ENCODE assay signal across 8 mouse cellular contexts in the genomic region with DNA sequence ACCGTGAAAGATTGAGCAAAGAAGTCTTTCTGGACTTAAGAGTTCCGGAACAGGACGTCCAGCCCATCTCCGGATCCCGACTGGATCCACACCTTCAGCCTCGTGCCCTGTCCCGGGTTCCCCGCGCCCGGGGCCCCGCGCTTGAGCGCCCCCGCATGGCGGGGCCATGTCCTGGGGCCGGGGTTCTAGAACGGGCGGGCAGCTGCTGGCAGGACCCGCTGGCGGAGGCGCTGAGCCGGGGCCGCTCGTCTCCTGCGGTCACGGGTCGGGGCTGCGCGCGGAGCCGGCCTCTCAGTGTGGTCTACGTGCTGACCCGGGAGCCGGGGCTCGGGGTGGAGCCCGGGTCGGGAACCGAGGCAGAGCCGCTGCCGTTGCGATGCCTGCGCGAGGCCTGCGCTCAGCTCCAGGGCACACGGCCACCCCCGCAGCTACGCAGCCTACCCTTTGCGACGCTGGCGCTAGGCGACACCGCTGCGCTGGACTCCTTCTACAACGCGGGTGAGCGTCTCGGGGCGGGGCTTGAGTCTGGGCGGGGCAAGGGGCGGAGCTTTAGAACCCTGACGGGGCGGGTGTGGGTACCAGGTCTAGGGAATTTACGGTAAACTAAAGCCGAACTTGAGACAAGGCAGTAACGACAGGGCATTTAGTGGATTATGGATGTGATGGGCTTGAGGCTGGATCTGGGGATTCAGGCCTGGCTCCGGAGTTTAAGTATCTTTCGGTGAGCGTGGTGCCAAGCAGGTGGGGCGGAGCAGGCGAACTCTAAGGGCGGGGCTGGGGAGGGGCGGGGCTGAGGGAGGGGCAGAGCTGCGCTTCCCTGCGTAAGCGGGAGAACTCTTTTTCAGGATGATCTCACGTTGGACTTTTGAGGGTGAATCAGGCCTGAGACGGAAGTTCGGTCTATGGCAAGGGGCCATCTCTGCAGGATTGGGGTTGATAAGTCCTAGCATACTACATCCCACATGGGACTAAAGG. TPM values are rescaled to one million over a fixed set of nuclear protein-coding genes. Genes with fewer than 3 reads are reported as not detected.
DNase-seq lines count a peak whose midpoint lies in the region; ATAC-seq and TF ChIP-seq lines count a peak whose summit lies in the region.

No protein-coding gene starts in this region.

- peak; percentile 59; the same call in 1 of the 2 replicates for TF ChIP-seq POLR2A in cerebellum, adult 2 months (IDR thresholded peaks at IDR 0.05; ENCODE audit: borderline replicate concordance, insufficient read depth, low read length)

- no peaks in the 10 kb centered on the region; the same call in 1 of the 2 replicates for H3K4me1 ChIP-seq in cerebellum, adult 2 months (ENCODE audit: control insufficient read depth, insufficient read depth, low read length)
- H3K4me1 ChIP-seq in forebrain, postnatal 0 days (ENCODE audit: insufficient read depth), result no peaks in the 10 kb centered on the region
- H3K4me1 ChIP-seq in lung, embryonic 14.5 days (ENCODE audit: insufficient read depth), result peaks cover 4% of the 10 kb centered on the region; the same call in 1 of the 2 replicates

- DNase-seq in MEL-GATA-1-ER (ENCODE audit: extremely low read depth, low read depth), result peak; percentile 89
- peak; percentile 80 to 87 for DNase-seq in cerebellum, adult 2 months
- peak; percentile 85 for DNase-seq in forebrain, postnatal 0 days
- DNase-seq in heart, postnatal 4 days, result peak; percentile 93
- DNase-seq in layer of hippocampus, adult 8-10 months (ENCODE audit: low spot score in 2 of 2), result peak; percentile 75 to 81
- DNase-seq in lung, embryonic 14.5 days, result peak; percentile 94
- peak; percentile 88 for DNase-seq in testis, postnatal 14 days (ENCODE audit: low spot score)

- H3K27me3 ChIP-seq in cerebellum, adult 2 months (ENCODE audit: control insufficient read depth, insufficient read depth, low read length), result no peaks in the 10 kb centered on the region
- H3K27me3 ChIP-seq in forebrain, postnatal 0 days (ENCODE audit: insufficient read depth, low read length), result peaks cover 28% of the 10 kb centered on the region
- peaks cover 15% of the 10 kb centered on the region for H3K27me3 ChIP-seq in lung, embryonic 14.5 days (ENCODE audit: insufficient read depth, low read length)

- H3K9me3 ChIP-seq in forebrain, postnatal 0 days (ENCODE audit: low read length), result no peaks in the 10 kb centered on the region
- H3K9me3 ChIP-seq in lung, embryonic 14.5 days (ENCODE audit: low read depth, low read length), result no peaks in the 10 kb centered on the region; the same call in 1 of the 2 replicates

- peak overlapping the region; percentile 77 for H3K4me2 ChIP-seq in forebrain, postnatal 0 days (ENCODE audit: low read depth)
- peak overlapping the region; percentile 97 for H3K4me2 ChIP-seq in lung, embryonic 14.5 days

- peak; percentile 95 for ATAC-seq in forebrain, postnatal 0 days
- peak; percentile 95 for ATAC-seq in lung, embryonic 14.5 days (ENCODE audit: insufficient read depth)
- ATAC-seq in neutrophil, adult 5-6 weeks (ENCODE audit: extremely low read depth, insufficient number of reproducible peaks, low FRiP score, poor library complexity, severe bottlenecking), result peak; percentile 74

- H3K9ac ChIP-seq in forebrain, postnatal 0 days, result peak overlapping the region; percentile 52
- peak overlapping the region; percentile 65 for H3K9ac ChIP-seq in lung, embryonic 14.5 days

- WGBS in cerebellum, adult 2 months, result 1% methylated on average over 78 of the region's 78 CpGs
- WGBS in forebrain, postnatal 0 days, result under 1% methylated on average over 75 of the region's 78 CpGs
- under 1% methylated on average over 78 of the region's 78 CpGs for WGBS in lung, embryonic 14.5 days

- TF ChIP-seq CTCF in cerebellum, adult 2 months (IDR thresholded peaks at IDR 0.05; ENCODE audit: borderline replicate concordance, insufficient read depth, low read depth, low read length), result no peak
- TF ChIP-seq CTCF in forebrain, postnatal 0 days (IDR thresholded peaks at IDR 0.05; ENCODE audit: low read depth), result 0 out of 2 replicates have a peak, but pooled peaks have one; percentile 31
- no peak for TF ChIP-seq CTCF in lung, embryonic 14.5 days (IDR thresholded peaks at IDR 0.05; ENCODE audit: low read depth)

- no peaks in the 10 kb centered on the region for H3K36me3 ChIP-seq in forebrain, postnatal 0 days (ENCODE audit: insufficient read depth)
- H3K36me3 ChIP-seq in lung, embryonic 14.5 days (ENCODE audit: insufficient read depth), result no peaks in the 10 kb centered on the region

- peak overlapping the region; percentile 81 for H3K4me3 ChIP-seq in cerebellum, adult 2 months (replicated peaks; ENCODE audit: insufficient read depth, low read depth, low read length)
- H3K4me3 ChIP-seq in forebrain, postnatal 0 days (ENCODE audit: low read depth, low read length), result peak overlapping the region; percentile 44
- H3K4me3 ChIP-seq in lung, embryonic 14.5 days (ENCODE audit: low read depth, low read length), result peak overlapping the region; percentile 59

- H3K27ac ChIP-seq in cerebellum, adult 2 months (ENCODE audit: insufficient read depth, low read length), result peak overlapping the region; percentile 2; the same call in 1 of the 2 replicates
- H3K27ac ChIP-seq in forebrain, postnatal 0 days (ENCODE audit: low read depth, low read length), result no peak overlapping the region; the same call in 1 of the 2 replicates
- H3K27ac ChIP-seq in lung, embryonic 14.5 days (ENCODE audit: low read depth), result peak overlapping the region; percentile 77

RNA-seq across cellular contexts. Expression of a gene that starts 0.6 kb away (rescaled TPM):
- 4.0 and 4.7 TPM in 2 replicates for polyA plus RNA-seq in cerebellum, adult 2 months (2012; rRNA removed)
- total RNA-seq in forebrain, postnatal 0 days (2014; rRNA removed), result 4.7 and 7.2 TPM in 2 replicates
- polyA plus RNA-seq in forebrain, postnatal 0 days (2015; fragmentation: Nextera tagmentation; extraction: Ambion mirVana), result 4.3 and 4.4 TPM in 2 replicates
- total RNA-seq in heart, postnatal 4 days (2021), result 1 to 10 TPM; 6.3 to 6.8 TPM
- 1 to 10 TPM; 4.8 to 6.1 (median 5.8) TPM for total RNA-seq in layer of hippocampus, adult 8-10 months (2022)
- 2.0 and 2.2 TPM in 2 replicates for polyA plus RNA-seq in lung, embryonic 14.5 days (2014; fragmentation: Nextera tagmentation; extraction: Ambion mirVana)
- total RNA-seq in neutrophil, adult 5-6 weeks (2017), result 1.0 and 2.9 TPM in 2 replicates

RNA-seq across cellular contexts. Expression of a gene that starts 21.7 kb away (rescaled TPM):
- polyA plus RNA-seq in cerebellum, adult 2 months (2012; rRNA removed), result 0.59 and 0.60 TPM in 2 replicates
- total RNA-seq in forebrain, postnatal 0 days (2014; rRNA removed), result 0.69 TPM in 1 of 2 replicates, not detected in the other
- polyA plus RNA-seq in forebrain, postnatal 0 days (2015; fragmentation: Nextera tagmentation; extraction: Ambion mirVana), result 0.14 and 0.52 TPM in 2 replicates
- total RNA-seq in heart, postnatal 4 days (2021), result under 1 TPM; 0.48 to 0.79 TPM
- 1 to 10 TPM in 3 of 4 experiments, under 1 TPM in 1; 0.84 to 1.4 (median 1.4) TPM for total RNA-seq in layer of hippocampus, adult 8-10 months (2022)
- polyA plus RNA-seq in lung, embryonic 14.5 days (2014; fragmentation: Nextera tagmentation; extraction: Ambion mirVana), result 0.73 and 0.84 TPM in 2 replicates
- 2.9 and 5.0 TPM in 2 replicates for total RNA-seq in neutrophil, adult 5-6 weeks (2017)

RNA-seq across cellular contexts. Expression of a gene that starts 28.9 kb away (rescaled TPM):
- 10.1 and 10.9 TPM in 2 replicates for polyA plus RNA-seq in cerebellum, adult 2 months (2012; rRNA removed)
- 1.1 and 2.2 TPM in 2 replicates for total RNA-seq in forebrain, postnatal 0 days (2014; rRNA removed)
- 2.6 and 2.7 TPM in 2 replicates for polyA plus RNA-seq in forebrain, postnatal 0 days (2015; fragmentation: Nextera tagmentation; extraction: Ambion mirVana)
- under 1 TPM; 0.20 to 0.45 TPM for total RNA-seq in heart, postnatal 4 days (2021)
- total RNA-seq in layer of hippocampus, adult 8-10 months (2022), result 1 to 10 TPM; 4.3 to 8.0 (median 6.5) TPM
- 0.18 TPM in 1 of 2 replicates, not detected in the other for polyA plus RNA-seq in lung, embryonic 14.5 days (2014; fragmentation: Nextera tagmentation; extraction: Ambion mirVana)
- not detected in 2 replicates for total RNA-seq in neutrophil, adult 5-6 weeks (2017)

RNA-seq across cellular contexts. Expression of a gene that starts 29.3 kb away (rescaled TPM):
- 7.4 and 10.9 TPM in 2 replicates for polyA plus RNA-seq in cerebellum, adult 2 months (2012; rRNA removed)
- 2.8 and 4.6 TPM in 2 replicates for total RNA-seq in forebrain, postnatal 0 days (2014; rRNA removed)
- 4.2 and 6.1 TPM in 2 replicates for polyA plus RNA-seq in forebrain, postnatal 0 days (2015; fragmentation: Nextera tagmentation; extraction: Ambion mirVana)
- not detected for total RNA-seq in heart, postnatal 4 days (2021)
- total RNA-seq in layer of hippocampus, adult 8-10 months (2022), result 1 to 10 TPM; 3.3 to 4.3 (median 3.9) TPM
- polyA plus RNA-seq in lung, embryonic 14.5 days (2014; fragmentation: Nextera tagmentation; extraction: Ambion mirVana), result 5.0 and 7.4 TPM in 2 replicates
- total RNA-seq in neutrophil, adult 5-6 weeks (2017), result 2.9 TPM in 1 of 2 replicates, not detected in the other

RNA-seq across cellular contexts. Expression of a gene that starts 36.4 kb away (rescaled TPM):
- polyA plus RNA-seq in cerebellum, adult 2 months (2012; rRNA removed), result 152 and 153 TPM in 2 replicates
- 108 and 125 TPM in 2 replicates for total RNA-seq in forebrain, postnatal 0 days (2014; rRNA removed)
- polyA plus RNA-seq in forebrain, postnatal 0 days (2015; fragmentation: Nextera tagmentation; extraction: Ambion mirVana), result 146 and 157 TPM in 2 replicates
- total RNA-seq in heart, postnatal 4 days (2021), result 10 to 100 TPM; 35.1 to 35.6 TPM
- total RNA-seq in layer of hippocampus, adult 8-10 months (2022), result 10 to 100 TPM; 80.1 to 92.0 (median 85.6) TPM
- polyA plus RNA-seq in lung, embryonic 14.5 days (2014; fragmentation: Nextera tagmentation; extraction: Ambion mirVana), result 86.5 and 88.1 TPM in 2 replicates
- 17.1 and 18.0 TPM in 2 replicates for total RNA-seq in neutrophil, adult 5-6 weeks (2017)
